Mouse (Mus musculus): ENCODE results near the gene Gm7682. TPM values are rescaled to one million over a fixed set of nuclear protein-coding genes. Genes with fewer than 3 reads are reported as not detected.

Gm7682 gene
- total RNA-seq (2023) = not detected

GRCm38 (mm10) chr5:94445484-94445883 is at the start of gene Gm7682:
Gm7682 (plus strand) TSS chr5:94445784.

Other genes starting within 250 kb of the Gm7682 start
- not detected for gene Gm3106, start 227.8 kb upstream of the Gm7682 start, total RNA-seq (2023)
- gene A430089I19Rik, start 139.0 kb upstream of the Gm7682 start, total RNA-seq (2023) = not detected
- not detected for gene Gm6502, start 131.3 kb upstream of the Gm7682 start, total RNA-seq (2023)
- gene AA792892, start 106.0 kb upstream of the Gm7682 start, total RNA-seq (2023) = not detected
- not detected for gene Gm3139, start 80.5 kb downstream of the Gm7682 start, total RNA-seq (2023)
- not detected for gene Gm3147, start 170.6 kb downstream of the Gm7682 start, total RNA-seq (2023)
- not detected for gene Gm6509, start 178.2 kb downstream of the Gm7682 start, total RNA-seq (2023)
- not detected for gene Gm6205, start 202.6 kb downstream of the Gm7682 start, total RNA-seq (2023)

Data from T-cell, adult 66 days (primary cell).